Mouse (Mus musculus): ENCODE measurements around the gene Atp1a2. TPM values are rescaled to one million over a fixed set of nuclear protein-coding genes. Genes with fewer than 3 reads are reported as not detected.

The Atp1a2 gene
- polyA plus RNA-seq, 1 experiment from 2014 or later, result 1.4 TPM

DNA sequence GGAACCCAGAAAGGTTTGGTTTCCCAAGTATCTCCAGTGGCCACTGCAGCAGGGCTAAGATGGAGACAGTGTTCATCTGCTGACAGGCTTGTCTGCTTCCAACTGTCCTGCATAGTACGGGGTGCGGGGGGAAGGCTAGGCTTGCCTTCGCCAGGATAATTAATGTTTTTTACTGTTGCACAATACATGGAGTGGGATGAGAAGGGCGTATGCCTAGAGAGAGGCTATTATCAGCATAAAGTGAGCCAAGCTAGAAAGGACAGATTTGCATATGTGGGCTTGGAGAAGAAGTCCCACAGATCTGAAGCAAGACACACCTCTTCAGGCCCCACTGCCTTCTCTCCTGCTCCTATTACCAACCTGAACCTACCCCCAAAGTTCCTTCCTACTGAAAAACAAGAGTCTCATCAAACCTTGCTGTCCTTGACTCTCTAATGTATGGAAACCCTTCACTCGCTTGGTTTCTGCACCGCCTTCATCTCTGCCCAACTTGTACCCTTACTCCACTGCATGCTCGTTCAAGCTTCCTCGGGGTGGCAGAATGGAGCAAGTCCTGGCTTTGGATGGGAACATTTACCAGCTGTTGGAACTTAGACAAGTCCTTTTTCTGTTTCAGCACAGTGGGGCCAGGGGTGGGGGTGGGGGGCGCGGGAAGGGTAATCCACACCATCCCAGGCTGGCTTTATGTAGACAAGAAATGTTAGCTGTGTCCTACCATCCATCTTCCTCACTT lies 16.2 kb downstream of the Atp1a2 start:
- no peak overlapping the region for H3K9ac ChIP-seq (ENCODE audit: low read length)
- no peaks in the 10 kb centered on the region for H3K9me3 ChIP-seq (ENCODE audit: control insufficient read depth, low read length)
- H3K4me2 ChIP-seq (ENCODE audit: low read depth, severe bottlenecking), result no peak overlapping the region
- ATAC-seq (ENCODE audit: insufficient number of reproducible peaks, low FRiP score, low TSS enrichment, low read depth) (no peak), DNase-seq (ENCODE audit: low spot score) (no peak)
- no peaks in the 10 kb centered on the region for H3K27me3 ChIP-seq (ENCODE audit: control insufficient read depth, insufficient read depth, low read length)
- H3K4me3 ChIP-seq (ENCODE audit: low read depth, low read length), result no peak overlapping the region
- H3K27ac ChIP-seq (replicated peaks; ENCODE audit: low read depth, low read length), result no peak overlapping the region
- no peaks in the 10 kb centered on the region for H3K36me3 ChIP-seq (ENCODE audit: control insufficient read depth, insufficient read depth, low read length)
- H3K4me1 ChIP-seq (ENCODE audit: control insufficient read depth, insufficient read depth, low read length), result no peaks in the 10 kb centered on the region
- WGBS, result 88% methylated on average over 10 of the region's 10 CpGs

DNA sequence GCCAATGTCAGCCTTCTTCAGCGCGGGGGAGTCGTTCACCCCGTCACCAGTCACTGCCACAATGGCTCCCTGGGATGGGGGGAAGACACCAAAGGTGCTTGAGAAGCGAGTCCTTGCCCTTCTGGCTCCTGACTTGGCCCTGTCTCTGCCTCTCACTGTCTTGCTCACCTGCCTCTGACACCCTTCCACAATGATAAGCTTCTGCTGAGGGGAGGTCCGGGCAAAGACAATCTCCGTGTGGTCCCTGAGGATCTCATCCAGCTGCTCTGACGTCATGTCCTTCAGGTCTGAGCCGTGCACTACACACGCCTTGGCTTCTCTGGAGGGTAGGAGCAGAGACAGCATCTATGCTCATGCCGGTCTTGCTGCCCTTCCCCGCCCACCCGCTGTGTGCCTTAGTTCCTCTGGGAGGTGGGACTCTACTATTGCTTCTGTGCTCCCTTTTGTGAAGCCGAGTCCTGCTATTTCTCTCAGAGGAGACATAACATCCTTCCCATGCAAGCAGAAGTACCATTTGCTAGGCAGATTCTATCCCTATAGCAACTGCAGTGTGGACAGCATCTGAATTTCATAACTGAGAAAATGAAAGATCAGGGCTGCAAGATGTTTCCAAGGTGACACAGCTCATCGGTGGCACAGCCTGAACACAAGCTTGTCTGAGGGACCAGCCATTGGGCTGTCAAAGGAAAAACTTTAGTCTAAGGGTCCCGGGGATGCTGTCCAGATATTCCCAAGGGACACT lies 17.9 kb downstream of the Atp1a2 start:
- 89% methylated on average over 16 of the region's 16 CpGs for WGBS
- Histone ChIP-seq H3K4me2 (ENCODE audit: low read depth, severe bottlenecking) (no peak overlapping the region), H3K36me3 (ENCODE audit: control insufficient read depth, insufficient read depth, low read length) (no peaks in the 10 kb centered on the region), H3K9ac (ENCODE audit: low read length) (no peak overlapping the region), H3K27me3 (ENCODE audit: control insufficient read depth, insufficient read depth, low read length) (no peaks in the 10 kb centered on the region), H3K4me1 (ENCODE audit: control insufficient read depth, insufficient read depth, low read length) (no peaks in the 10 kb centered on the region), H3K9me3 (ENCODE audit: control insufficient read depth, low read length) (no peaks in the 10 kb centered on the region), H3K27ac (replicated peaks; ENCODE audit: low read depth, low read length) (no peak overlapping the region), H3K4me3 (ENCODE audit: low read depth, low read length) (no peak overlapping the region)
- DNase-seq (ENCODE audit: low spot score), result no peak
- ATAC-seq (ENCODE audit: insufficient number of reproducible peaks, low FRiP score, low TSS enrichment, low read depth), result no peak

DNA sequence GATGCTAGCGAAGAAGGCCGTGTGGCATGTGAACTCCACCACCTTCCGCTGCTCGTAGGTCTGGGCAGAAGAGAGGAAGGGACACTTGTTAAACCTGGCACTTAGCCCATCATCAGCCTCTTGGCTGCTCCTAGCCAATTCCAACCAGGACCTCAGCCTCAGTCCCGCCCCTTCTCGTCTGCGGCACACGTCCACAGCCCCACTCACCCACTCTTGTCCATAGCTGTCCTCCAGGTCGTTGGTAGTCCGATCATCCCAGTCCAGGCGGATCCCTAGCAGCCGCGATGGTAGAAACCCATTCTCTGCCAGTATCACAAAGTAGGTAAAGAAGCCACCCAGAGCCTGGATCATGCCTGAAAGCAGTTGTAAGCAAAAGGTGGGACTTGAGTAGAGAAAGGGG lies 19.5 kb downstream of the Atp1a2 start:
- H3K4me3 ChIP-seq (ENCODE audit: low read depth, low read length), result no peak overlapping the region
- H3K36me3 ChIP-seq (ENCODE audit: control insufficient read depth, insufficient read depth, low read length), result no peaks in the 10 kb centered on the region
- H3K4me2 ChIP-seq (ENCODE audit: low read depth, severe bottlenecking), result no peak overlapping the region
- 92% methylated on average over 13 of the region's 13 CpGs for WGBS
- no peak overlapping the region for H3K27ac ChIP-seq (replicated peaks; ENCODE audit: low read depth, low read length)
- H3K9me3 ChIP-seq (ENCODE audit: control insufficient read depth, low read length), result no peaks in the 10 kb centered on the region
- H3K9ac ChIP-seq (ENCODE audit: low read length), result no peak overlapping the region
- ATAC-seq (ENCODE audit: insufficient number of reproducible peaks, low FRiP score, low TSS enrichment, low read depth) (no peak), DNase-seq (ENCODE audit: low spot score) (no peak)
- no peaks in the 10 kb centered on the region for H3K27me3 ChIP-seq (ENCODE audit: control insufficient read depth, insufficient read depth, low read length)
- H3K4me1 ChIP-seq (ENCODE audit: control insufficient read depth, insufficient read depth, low read length), result no peaks in the 10 kb centered on the region

DNA sequence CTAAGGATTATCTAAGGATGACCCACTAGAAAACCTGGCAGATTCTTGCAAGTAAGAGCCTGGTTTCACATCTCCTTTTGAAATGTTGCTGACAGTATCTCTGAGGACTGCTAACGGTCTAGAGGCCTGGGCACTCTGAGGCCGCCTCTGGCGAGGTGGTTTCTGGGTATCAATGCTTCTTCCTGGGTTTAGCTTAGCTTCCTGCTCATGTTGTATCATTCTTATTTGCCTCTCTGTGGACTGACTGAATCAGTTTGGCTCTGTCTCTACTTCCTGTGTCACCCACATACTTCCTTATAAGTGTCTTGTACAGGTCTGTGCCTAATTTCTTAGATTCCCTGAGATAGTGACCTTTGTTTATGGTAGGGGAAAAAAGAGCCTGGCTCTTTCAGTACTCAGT lies 20.7 kb downstream of the Atp1a2 start:
- Histone ChIP-seq H3K4me2 (ENCODE audit: low read depth, severe bottlenecking) (no peak overlapping the region), H3K4me3 (ENCODE audit: low read depth, low read length) (no peak overlapping the region), H3K36me3 (ENCODE audit: control insufficient read depth, insufficient read depth, low read length) (no peaks in the 10 kb centered on the region), H3K9ac (ENCODE audit: low read length) (no peak overlapping the region), H3K27me3 (ENCODE audit: control insufficient read depth, insufficient read depth, low read length) (no peaks in the 10 kb centered on the region), H3K27ac (replicated peaks; ENCODE audit: low read depth, low read length) (no peak overlapping the region), H3K4me1 (ENCODE audit: control insufficient read depth, insufficient read depth, low read length) (no peaks in the 10 kb centered on the region), H3K9me3 (ENCODE audit: control insufficient read depth, low read length) (no peaks in the 10 kb centered on the region)
- no peak for ATAC-seq (ENCODE audit: insufficient number of reproducible peaks, low FRiP score, low TSS enrichment, low read depth)
- WGBS, result 80% methylated on average over 3 of the region's 3 CpGs
- no peak for DNase-seq (ENCODE audit: low spot score)

DNA sequence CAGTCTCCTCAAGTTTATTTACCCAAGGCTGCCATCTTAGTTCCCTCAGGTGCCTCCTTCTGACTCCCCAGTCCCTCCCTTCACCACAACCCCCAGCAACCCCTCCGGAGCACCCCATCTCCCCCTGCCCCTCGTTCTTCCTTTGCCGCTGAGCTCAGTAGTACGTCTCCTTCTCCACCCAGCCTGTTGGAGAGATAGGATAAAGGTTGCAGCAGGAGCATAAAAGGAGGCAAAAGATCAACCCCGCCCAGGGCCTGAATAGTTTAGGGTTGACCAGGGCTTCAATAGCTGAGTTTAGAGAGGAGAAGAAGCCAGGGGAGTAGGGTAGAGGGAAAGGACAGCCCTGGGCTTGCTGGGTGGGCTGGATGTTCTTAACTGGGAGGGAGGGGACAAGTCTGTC lies 23.3 kb downstream of the Atp1a2 start:
- Histone ChIP-seq H3K4me3 (ENCODE audit: low read depth, low read length) (no peak overlapping the region), H3K4me2 (ENCODE audit: low read depth, severe bottlenecking) (no peak overlapping the region), H3K27me3 (ENCODE audit: control insufficient read depth, insufficient read depth, low read length) (no peaks in the 10 kb centered on the region), H3K4me1 (ENCODE audit: control insufficient read depth, insufficient read depth, low read length) (no peaks in the 10 kb centered on the region), H3K36me3 (ENCODE audit: control insufficient read depth, insufficient read depth, low read length) (no peaks in the 10 kb centered on the region), H3K9ac (ENCODE audit: low read length) (no peak overlapping the region), H3K27ac (replicated peaks; ENCODE audit: low read depth, low read length) (no peak overlapping the region), H3K9me3 (ENCODE audit: control insufficient read depth, low read length) (no peaks in the 10 kb centered on the region)
- ATAC-seq (ENCODE audit: insufficient number of reproducible peaks, low FRiP score, low TSS enrichment, low read depth) (no peak), DNase-seq (ENCODE audit: low spot score) (no peak)
- 78% methylated on average over 5 of the region's 5 CpGs for WGBS

DNA sequence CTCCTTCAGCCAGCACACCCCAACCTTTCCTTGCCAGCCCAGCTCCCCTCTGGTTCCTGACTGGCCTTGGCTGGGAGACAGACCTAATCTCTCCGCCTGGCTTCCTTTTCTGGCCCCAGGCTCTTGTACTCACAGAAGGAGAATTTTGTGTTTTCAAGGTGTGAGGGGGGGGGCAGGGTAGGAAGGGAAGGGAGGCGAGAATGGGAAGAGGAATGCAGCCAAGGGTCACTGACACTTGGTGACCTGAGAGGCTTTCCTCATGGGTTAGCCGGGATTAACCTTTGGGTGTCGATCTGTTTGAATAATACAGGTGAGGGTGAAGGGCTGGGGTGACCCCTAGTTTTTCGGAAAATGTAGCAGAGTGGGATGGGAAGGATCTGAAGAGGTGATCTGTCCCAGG lies 23.7 kb downstream of the Atp1a2 start:
- ATAC-seq (ENCODE audit: insufficient number of reproducible peaks, low FRiP score, low TSS enrichment, low read depth) (no peak), DNase-seq (ENCODE audit: low spot score) (no peak)
- WGBS, result 62% methylated on average over 5 of the region's 5 CpGs
- H3K4me3 ChIP-seq (ENCODE audit: low read depth, low read length), result no peak overlapping the region
- H3K9ac ChIP-seq (ENCODE audit: low read length), result no peak overlapping the region
- no peak overlapping the region for H3K27ac ChIP-seq (replicated peaks; ENCODE audit: low read depth, low read length)
- no peaks in the 10 kb centered on the region for H3K27me3 ChIP-seq (ENCODE audit: control insufficient read depth, insufficient read depth, low read length)
- H3K4me2 ChIP-seq (ENCODE audit: low read depth, severe bottlenecking), result no peak overlapping the region
- no peaks in the 10 kb centered on the region for H3K4me1 ChIP-seq (ENCODE audit: control insufficient read depth, insufficient read depth, low read length)
- no peaks in the 10 kb centered on the region for H3K9me3 ChIP-seq (ENCODE audit: control insufficient read depth, low read length)
- H3K36me3 ChIP-seq (ENCODE audit: control insufficient read depth, insufficient read depth, low read length), result no peaks in the 10 kb centered on the region

DNA sequence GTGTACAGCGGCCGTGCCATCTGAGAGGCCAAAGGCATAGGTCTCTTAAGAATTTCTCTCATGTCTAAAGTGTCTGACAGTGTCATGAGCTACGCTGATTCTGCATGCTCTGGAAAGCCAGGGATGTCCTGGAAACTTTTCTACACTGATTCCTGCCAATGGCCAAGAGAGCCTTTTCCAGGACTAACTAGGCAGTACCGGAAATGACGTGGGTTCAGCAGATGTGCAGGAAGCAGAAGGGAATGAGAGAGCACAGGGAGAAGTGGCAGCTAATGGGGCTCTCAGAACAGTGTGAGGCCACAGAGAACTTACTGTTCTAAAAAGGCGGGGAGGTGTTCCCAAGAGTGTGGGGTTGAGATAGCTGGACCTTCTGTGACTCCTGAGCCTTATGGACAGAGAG lies 24.5 kb downstream of the Atp1a2 start:
- Histone ChIP-seq H3K4me3 (ENCODE audit: low read depth, low read length) (no peak overlapping the region), H3K36me3 (ENCODE audit: control insufficient read depth, insufficient read depth, low read length) (no peaks in the 10 kb centered on the region), H3K9ac (ENCODE audit: low read length) (no peak overlapping the region), H3K27me3 (ENCODE audit: control insufficient read depth, insufficient read depth, low read length) (no peaks in the 10 kb centered on the region), H3K9me3 (ENCODE audit: control insufficient read depth, low read length) (no peaks in the 10 kb centered on the region), H3K4me2 (ENCODE audit: low read depth, severe bottlenecking) (no peak overlapping the region), H3K27ac (replicated peaks; ENCODE audit: low read depth, low read length) (no peak overlapping the region), H3K4me1 (ENCODE audit: control insufficient read depth, insufficient read depth, low read length) (no peaks in the 10 kb centered on the region)
- DNase-seq (ENCODE audit: low spot score), result no peak
- no peak for ATAC-seq (ENCODE audit: insufficient number of reproducible peaks, low FRiP score, low TSS enrichment, low read depth)
- 89% methylated on average over 6 of the region's 6 CpGs for WGBS

DNA sequence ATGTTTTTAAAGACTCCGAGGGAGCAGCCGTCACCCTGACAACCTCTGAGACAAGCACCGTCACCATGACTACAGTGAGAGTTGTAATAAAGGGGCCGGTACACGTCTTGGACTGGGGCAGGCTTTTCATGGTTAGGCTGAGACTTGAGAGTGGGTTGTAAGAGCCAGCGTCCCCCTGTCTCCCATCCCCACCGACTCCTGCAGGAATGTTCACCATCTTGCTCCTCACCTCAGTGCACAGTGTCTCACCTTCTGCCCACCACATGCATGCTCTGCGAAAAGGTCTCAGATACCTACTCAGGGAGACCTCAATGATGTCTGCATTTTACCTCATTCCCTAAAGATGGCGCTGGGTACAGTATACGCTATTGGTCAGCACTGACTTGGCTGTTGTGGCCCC lies 26.1 kb downstream of the Atp1a2 start:
- Histone ChIP-seq H3K36me3 (ENCODE audit: control insufficient read depth, insufficient read depth, low read length) (no peaks in the 10 kb centered on the region), H3K9me3 (ENCODE audit: control insufficient read depth, low read length) (no peaks in the 10 kb centered on the region), H3K4me3 (ENCODE audit: low read depth, low read length) (no peak overlapping the region), H3K27me3 (ENCODE audit: control insufficient read depth, insufficient read depth, low read length) (no peaks in the 10 kb centered on the region), H3K4me2 (ENCODE audit: low read depth, severe bottlenecking) (no peak overlapping the region), H3K27ac (replicated peaks; ENCODE audit: low read depth, low read length) (no peak overlapping the region), H3K4me1 (ENCODE audit: control insufficient read depth, insufficient read depth, low read length) (no peaks in the 10 kb centered on the region), H3K9ac (ENCODE audit: low read length) (no peak overlapping the region)
- DNase-seq (ENCODE audit: low spot score), result no peak
- 80% methylated on average over 10 of the region's 10 CpGs for WGBS
- no peak for ATAC-seq (ENCODE audit: insufficient number of reproducible peaks, low FRiP score, low TSS enrichment, low read depth)
